Mouse (Mus musculus) small intestine, adult 2 months (tissue): ENCODE results near the gene Mrps12. TPM values are rescaled to one million over a fixed set of nuclear protein-coding genes. Genes with fewer than 3 reads are reported as not detected.

Experiments used
- H3K27ac ChIP-seq: fragments of 200-500 bp; 2 replicates; pipeline ENCODE4 v1.5.1; 2012; ENCODE audit warnings: low read depth, low read length, control low read depth, inconsistent platforms; ENCODE audit not compliant: insufficient read depth
- H3K27me3 ChIP-seq: fragments of 200-500 bp; 2 replicates; pipeline ENCODE4 v1.6.1; 2012; ENCODE audit warnings: mild to moderate bottlenecking, moderate library complexity, low read length, inconsistent platforms; ENCODE audit not compliant: control insufficient read depth, insufficient read depth
- H3K36me3 ChIP-seq: fragments of 200-500 bp; 2 replicates; pipeline ENCODE4 v1.6.1; 2012; ENCODE audit warnings: mild to moderate bottlenecking, low read length, control low read depth, inconsistent platforms; ENCODE audit not compliant: control insufficient read depth, insufficient read depth
- H3K4me1 ChIP-seq: fragments of 200-500 bp; 2 replicates; pipeline ENCODE4 v1.6.1; 2012; ENCODE audit warnings: low read length, inconsistent platforms, mixed read lengths; ENCODE audit not compliant: control insufficient read depth, insufficient read depth, insufficient read length
- H3K4me3 ChIP-seq: fragments of 200-500 bp; 2 replicates; pipeline ENCODE4 v1.5.1; 2012; ENCODE audit warnings: low read depth, mild to moderate bottlenecking, control low read depth, inconsistent platforms, low read length, moderate library complexity
- CTCF ChIP-seq: fragments of 200-500 bp; IDR thresholded peaks from 2 replicates; pipeline ENCODE4 v1.5.1; 2012; ENCODE audit warnings: low read depth, mild to moderate bottlenecking, control low read depth, inconsistent platforms, low read length, moderate library complexity, mixed read lengths; ENCODE audit not compliant: insufficient replicate concordance, insufficient read length; ENCODE audit errors: extremely low read depth
- POLR2A ChIP-seq: fragments of 200-500 bp; IDR thresholded peaks from 2 replicates; pipeline ENCODE4 v1.6.1; 2012; ENCODE audit warnings: low read depth, mild to moderate bottlenecking, control low read depth, inconsistent platforms, low read length, moderate library complexity
- WGBS: fragments of 180-500 bp; shearing (Covaris S2); methylation state at CpG from one replicate; pipeline ENCODE4 v1.1.7; 2018; 5-methylcytosine and 5-hydroxymethylcytosine counted together
- polyA plus RNA-seq: library from polyadenylated mRNA; depleted of rRNA; stranded (reverse); fragments of >200 nt; gene quantifications from 2 replicates; pipeline ENCODE4 v1.2.3, GENCODE M21; 2012

Mrps12 gene
- polyA plus RNA-seq, 1 experiment, result 64.5 TPM

DNA sequence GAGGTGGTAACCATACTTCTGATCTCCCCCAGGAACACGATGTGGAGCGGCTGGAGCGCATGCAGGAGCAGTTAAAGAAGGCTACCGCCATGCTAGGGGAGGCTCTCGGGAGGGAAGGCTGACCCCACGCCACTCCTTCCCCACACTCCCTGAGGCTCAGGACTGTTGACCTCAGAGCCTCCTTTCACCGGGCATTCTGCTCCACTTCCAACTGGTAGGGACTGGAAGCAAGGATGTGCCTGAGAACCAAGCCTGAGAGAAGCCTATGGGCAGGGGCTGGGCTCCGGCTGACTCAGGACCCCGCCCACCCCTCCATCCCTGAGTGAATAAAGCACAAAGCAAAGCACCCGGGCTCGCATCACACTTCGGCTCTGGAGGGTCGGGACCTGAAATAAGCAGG lies 17.0 kb upstream of the Mrps12 start:
- Histone ChIP-seq H3K27ac (no peak overlapping the region), H3K36me3 (peaks cover 43% of the 10 kb centered on the region), H3K4me3 (no peak overlapping the region), H3K4me1 (peaks cover 2% of the 10 kb centered on the region), H3K27me3 (peaks cover 6% of the 10 kb centered on the region)
- TF ChIP-seq CTCF (no peak), POLR2A (no peak)
- 86% methylated on average over 13 of the region's 13 CpGs for WGBS

DNA sequence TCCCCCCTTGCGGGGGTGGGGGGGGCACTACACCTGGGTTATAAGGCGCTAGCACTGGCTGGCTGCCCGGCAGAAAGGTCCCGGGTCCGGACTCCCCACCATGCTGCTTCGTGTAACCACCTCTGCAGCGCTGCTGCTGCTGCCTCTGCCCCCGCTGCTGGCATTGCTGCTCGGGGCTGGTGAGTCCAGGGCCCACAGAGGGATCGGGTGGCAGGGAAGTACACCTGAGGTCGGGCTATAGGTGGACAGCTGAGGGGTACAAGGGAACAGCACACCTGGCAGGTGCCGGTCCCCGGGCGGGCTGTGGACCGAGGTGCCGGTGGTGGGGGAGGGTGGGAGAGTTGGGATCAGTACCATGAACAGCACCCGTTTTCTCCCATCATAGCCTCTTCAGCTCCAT lies 14.5 kb upstream of the Mrps12 start, which contains the start of gene Ccer2:
TSS of gene Ccer2 (plus strand) at position 96 of the 400 bp plus-strand sequence.
- H3K36me3 ChIP-seq, result peaks cover 30% of the 10 kb centered on the region
- no peak within 1 kb of the TSS for H3K4me3 ChIP-seq
- H3K27me3 ChIP-seq, result peaks cover 6% of the 10 kb centered on the region
- no peaks in the 10 kb centered on the region for H3K4me1 ChIP-seq
- no peak for TF ChIP-seq POLR2A
- no peak for TF ChIP-seq CTCF
- WGBS, result 1% methylated on average over 17 of the region's 17 CpGs
- no peak within 1 kb of the TSS for H3K27ac ChIP-seq

DNA sequence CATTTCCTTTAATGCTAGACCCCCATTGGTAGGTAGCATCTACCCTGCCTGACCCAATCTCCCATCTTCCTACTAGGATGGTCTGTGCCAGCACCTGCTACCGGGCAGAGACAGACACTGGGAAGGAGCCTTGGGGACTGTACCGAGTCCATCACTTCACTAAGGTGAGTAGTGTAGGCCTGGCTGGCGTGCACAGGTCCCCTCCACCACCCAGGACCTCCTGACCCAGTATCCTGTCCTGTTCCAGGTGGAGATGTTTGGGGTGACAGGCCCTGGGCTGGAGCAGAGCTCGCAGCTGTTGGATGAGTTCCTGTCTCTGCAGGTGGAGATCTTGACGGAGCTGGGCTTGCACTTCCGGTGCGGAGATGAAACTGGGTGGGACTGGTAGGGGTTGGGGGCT lies 8.3 kb upstream of the Mrps12 start:
- no peaks in the 10 kb centered on the region for H3K4me1 ChIP-seq
- H3K27ac ChIP-seq, result no peak overlapping the region
- WGBS, result 95% methylated on average over 7 of the region's 7 CpGs
- peaks cover 11% of the 10 kb centered on the region for H3K36me3 ChIP-seq
- H3K4me3 ChIP-seq, result no peak overlapping the region
- no peaks in the 10 kb centered on the region for H3K27me3 ChIP-seq
- TF ChIP-seq POLR2A (no peak), CTCF (no peak)

DNA sequence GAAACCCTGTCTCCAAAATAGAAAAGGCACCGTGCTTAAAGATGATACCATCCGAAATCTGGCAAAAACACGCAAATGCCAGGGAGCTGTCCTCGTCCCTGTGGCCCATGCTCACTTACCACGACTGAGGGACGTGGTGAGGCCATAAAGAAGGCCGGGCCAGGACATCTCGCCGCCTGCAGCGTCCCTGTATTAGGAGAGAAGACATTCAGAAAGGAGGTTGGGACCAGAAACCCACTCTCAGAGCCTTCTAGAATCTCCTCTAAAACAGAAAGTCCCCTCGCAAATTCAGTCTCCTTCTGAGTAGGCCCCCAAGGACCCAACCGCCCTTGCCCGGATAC lies 282 bp downstream of the Mrps12 start:
- H3K4me3 ChIP-seq, result peak overlapping the region; percentile 74
- H3K27me3 ChIP-seq, result no peaks in the 10 kb centered on the region
- peak overlapping the region; percentile 23; the same call in 1 of the 2 replicates for H3K27ac ChIP-seq
- TF ChIP-seq CTCF (no peak), POLR2A (no peak)
- H3K4me1 ChIP-seq, result peaks cover 3% of the 10 kb centered on the region; the same call in 1 of the 2 replicates
- WGBS, result 2% methylated on average over 13 of the region's 13 CpGs
- H3K36me3 ChIP-seq, result 0 out of 2 replicates have a peak, but pooled peaks cover 2% of the 10 kb centered on the region

DNA sequence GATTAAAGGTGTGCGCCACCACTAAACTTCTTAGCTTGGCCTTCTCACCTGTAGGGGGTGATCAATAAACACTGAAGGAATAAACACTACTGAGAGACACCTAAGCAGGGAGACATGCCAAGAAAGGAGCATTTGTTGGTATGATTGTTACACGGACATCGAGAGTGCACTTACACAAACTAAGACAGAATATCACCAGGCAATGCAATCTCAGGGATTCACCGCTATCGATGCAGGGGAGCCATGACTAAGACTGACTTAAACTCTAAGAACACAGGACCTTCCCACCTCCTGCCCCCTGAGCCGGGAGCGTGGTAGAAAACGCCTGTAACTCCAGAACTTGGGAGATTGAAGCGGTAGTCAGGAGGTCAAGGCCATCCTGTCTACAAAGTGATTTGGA lies 671 bp downstream of the Mrps12 start:
- peak overlapping the region; percentile 74 for H3K4me3 ChIP-seq
- TF ChIP-seq POLR2A, result no peak
- no peak for TF ChIP-seq CTCF
- H3K27ac ChIP-seq, result 0 out of 2 replicates have a peak overlapping the region, but pooled peaks have one; percentile 23
- WGBS, result 15% methylated on average over 9 of the region's 9 CpGs
- 0 out of 2 replicates have a peak, but pooled peaks cover 2% of the 10 kb centered on the region for H3K36me3 ChIP-seq
- peaks cover 3% of the 10 kb centered on the region; the same call in 1 of the 2 replicates for H3K4me1 ChIP-seq
- no peaks in the 10 kb centered on the region for H3K27me3 ChIP-seq

DNA sequence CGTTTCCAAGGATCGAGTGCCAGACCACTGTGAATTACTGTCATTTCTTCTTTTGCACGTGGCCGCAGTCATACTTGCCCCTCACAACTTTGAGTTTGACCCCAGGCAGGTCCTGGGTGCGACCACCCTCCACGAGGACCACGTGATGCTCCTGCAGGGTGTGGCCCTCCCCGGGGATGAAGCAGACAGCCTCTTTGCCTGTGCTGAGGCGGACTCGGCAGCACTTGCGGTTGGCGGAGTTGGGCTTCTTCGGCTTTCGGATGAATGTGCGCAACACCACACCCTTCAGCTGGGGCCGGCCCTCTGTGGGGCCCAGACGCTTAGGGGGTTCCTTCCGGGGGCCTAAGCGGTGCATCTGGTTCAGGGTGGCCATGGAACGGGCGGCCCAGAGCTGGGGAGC lies 1.8 kb downstream of the Mrps12 start:
- 91% methylated on average over 21 of the region's 21 CpGs for WGBS
- Histone ChIP-seq H3K4me3 (no peak overlapping the region), H3K27ac (no peak overlapping the region), H3K4me1 (peaks cover 3% of the 10 kb centered on the region; the same call in 1 of the 2 replicates), H3K27me3 (no peaks in the 10 kb centered on the region), H3K36me3 (no peaks in the 10 kb centered on the region)
- no peak for TF ChIP-seq CTCF
- TF ChIP-seq POLR2A, result no peak

DNA sequence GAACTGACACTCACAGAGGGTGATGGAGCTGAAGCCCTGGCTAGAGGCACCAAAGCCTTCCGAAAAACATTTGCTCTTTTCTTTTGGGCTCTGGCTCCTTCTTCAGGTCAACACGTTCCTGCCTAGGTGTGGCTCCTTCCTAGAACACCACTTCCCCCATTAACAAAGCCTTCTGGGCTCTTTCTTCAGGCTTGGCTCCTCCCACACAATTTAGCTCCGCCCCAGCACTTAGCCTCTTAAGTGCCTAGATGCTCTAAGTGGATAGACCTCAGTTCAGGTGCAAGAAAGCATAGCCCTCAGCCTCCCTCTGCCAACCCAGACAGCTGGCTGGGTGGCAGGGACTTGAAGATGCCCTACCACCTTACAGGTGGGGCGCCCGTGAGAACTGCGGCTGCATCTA lies 5.9 kb downstream of the Mrps12 start:
- WGBS, result 77% methylated on average over 6 of the region's 6 CpGs
- peaks cover 8% of the 10 kb centered on the region for H3K4me1 ChIP-seq

DNA sequence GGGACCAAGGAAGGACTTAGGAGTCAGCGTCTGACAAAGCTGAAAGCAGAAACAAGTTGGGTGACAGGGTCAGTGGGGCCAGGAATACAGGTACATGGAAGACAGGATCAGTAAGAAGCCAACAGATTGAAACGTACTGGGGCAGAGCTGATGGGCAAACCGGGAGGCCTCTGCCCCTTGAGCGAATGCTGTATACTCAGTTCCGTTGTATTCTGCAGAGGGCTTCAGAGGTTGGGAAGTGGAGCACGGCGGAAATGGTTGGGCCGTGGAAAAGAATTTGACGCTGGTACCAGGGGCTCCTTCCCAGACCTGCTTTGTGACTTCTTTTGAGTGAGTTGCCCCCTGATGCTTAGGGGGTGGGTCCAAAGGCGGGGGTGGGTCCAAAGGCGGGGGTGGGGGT lies 8.4 kb downstream of the Mrps12 start:
- H3K4me3 ChIP-seq, result peak overlapping the region; percentile 52

More for the DNA sequence above, 5.9 kb downstream of the Mrps12 start:
- Histone ChIP-seq H3K4me3 (no peak overlapping the region), H3K36me3 (no peaks in the 10 kb centered on the region), H3K27me3 (no peaks in the 10 kb centered on the region), H3K27ac (no peak overlapping the region)
- no peak for TF ChIP-seq POLR2A
- TF ChIP-seq CTCF, result no peak

More for the DNA sequence above, 8.4 kb downstream of the Mrps12 start:
- no peak for TF ChIP-seq CTCF
- 0 out of 2 replicates have a peak, but pooled peaks have one; percentile 17 for TF ChIP-seq POLR2A
- H3K36me3 ChIP-seq, result no peaks in the 10 kb centered on the region
- WGBS, result 24% methylated on average over 11 of the region's 11 CpGs
- no peak overlapping the region for H3K27ac ChIP-seq
- peaks cover 8% of the 10 kb centered on the region for H3K4me1 ChIP-seq
- no peaks in the 10 kb centered on the region for H3K27me3 ChIP-seq
